ENCODE assay signal across 19 mouse cellular contexts in the genomic region with DNA sequence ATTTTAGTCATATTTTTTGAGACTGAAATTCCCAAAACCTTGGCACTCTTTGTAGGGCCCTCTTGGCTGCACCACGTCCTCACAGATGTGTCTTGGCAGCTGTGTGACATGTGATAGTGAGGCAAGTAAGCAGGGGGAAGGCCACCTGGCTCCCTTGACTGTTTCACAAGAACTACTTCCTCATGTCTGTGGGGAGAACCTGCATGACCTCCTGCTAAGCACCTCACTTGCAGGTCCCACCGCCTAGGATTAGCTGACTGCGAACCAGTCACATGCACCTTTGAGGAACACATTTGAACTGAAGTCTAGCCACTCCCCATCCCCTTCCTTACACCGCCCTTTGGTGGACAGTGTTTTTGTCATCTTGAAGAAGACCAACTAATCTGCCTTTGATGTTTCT. TPM values are rescaled to one million over a fixed set of nuclear protein-coding genes. Genes with fewer than 3 reads are reported as not detected.
DNase-seq lines count a peak whose midpoint lies in the region; ATAC-seq lines count a peak whose summit lies in the region.
"Had no signal": no experiment of that assay in that cellular context is flagged by ENCODE, and none has a peak within 500 bp of the region (broad histone marks: within the 10 kb centered on the region; RNA-seq: fewer than 3 reads in every experiment).

No protein-coding gene starts in this region.

- no peak overlapping the region for H3K4me3 ChIP-seq in intestine, embryonic 16.5 days (ENCODE audit: low read length)
- H3K4me3 ChIP-seq in midbrain, embryonic 11.5 days (ENCODE audit: low read depth, low read length), result no peak overlapping the region
- H3K4me3 ChIP-seq in hindbrain, embryonic 13.5 days, result no peak overlapping the region
- H3K4me3 ChIP-seq: forebrain, embryonic 12.5 days; limb, embryonic 12.5 days; liver, embryonic 15.5 days had no signal

- 65% methylated on average over 4 of the region's 4 CpGs for WGBS in intestine, embryonic 16.5 days
- WGBS in midbrain, embryonic 11.5 days, result 80% methylated on average over 4 of the region's 4 CpGs
- WGBS in hindbrain, embryonic 13.5 days, result 89% methylated on average over 4 of the region's 4 CpGs

- DNase-seq in B cell, adult 2 months, result peak; percentile 55 to 60
- peak; percentile 27 to 46 for DNase-seq in spleen, postnatal 36 days (ENCODE audit: low spot score in 2 of 2)
- peak; percentile 47 for DNase-seq in thymus, postnatal 14 days
- DNase-seq in kidney, postnatal 14 days, result no peak
- DNase-seq in midbrain, embryonic 11.5 days (ENCODE audit: low spot score, missing footprints), result no peak
- no peak for DNase-seq in layer of hippocampus, postnatal 36 days
- DNase-seq: adrenal gland, adult 2 months; cerebellum, postnatal 10 days; gastrocnemius, postnatal 14 days; kidney, adult 18-20 months; lung, postnatal 10 days; right cerebral cortex, postnatal 4 days had no signal

- H3K36me3 ChIP-seq in intestine, embryonic 16.5 days (ENCODE audit: control insufficient read depth, insufficient read depth, low read length), result no peaks in the 10 kb centered on the region
- H3K36me3 ChIP-seq in midbrain, embryonic 11.5 days (ENCODE audit: control insufficient read depth, insufficient read depth, low read length), result no peaks in the 10 kb centered on the region
- no peaks in the 10 kb centered on the region for H3K36me3 ChIP-seq in hindbrain, embryonic 13.5 days
- H3K36me3 ChIP-seq: forebrain, embryonic 12.5 days; G1E; limb, embryonic 12.5 days; liver, embryonic 15.5 days had no signal

- no peak overlapping the region for H3K27ac ChIP-seq in intestine, embryonic 16.5 days (ENCODE audit: low read length)
- H3K27ac ChIP-seq in midbrain, embryonic 11.5 days (ENCODE audit: low read depth, low read length), result no peak overlapping the region
- no peak overlapping the region for H3K27ac ChIP-seq in hindbrain, embryonic 13.5 days
- H3K27ac ChIP-seq: forebrain, embryonic 12.5 days; hindbrain, embryonic 14.5 days; limb, embryonic 12.5 days; liver, embryonic 15.5 days had no signal

- no peaks in the 10 kb centered on the region for H3K4me1 ChIP-seq in intestine, embryonic 16.5 days (ENCODE audit: control insufficient read depth, insufficient read depth, low read length)
- H3K4me1 ChIP-seq in midbrain, embryonic 11.5 days (ENCODE audit: control insufficient read depth, insufficient read depth, low read length), result no peaks in the 10 kb centered on the region
- H3K4me1 ChIP-seq in hindbrain, embryonic 13.5 days (replicated peaks), result no peaks in the 10 kb centered on the region
- H3K4me1 ChIP-seq: forebrain, embryonic 12.5 days; limb, embryonic 12.5 days had no signal

- ATAC-seq in intestine, embryonic 16.5 days, result peak; percentile 54; the same call in 1 of the 2 replicates
- ATAC-seq in midbrain, embryonic 11.5 days (ENCODE audit: low FRiP score), result no peak
- no peak for ATAC-seq in hindbrain, embryonic 13.5 days (ENCODE audit: low FRiP score)

- H3K27me3 ChIP-seq in intestine, embryonic 16.5 days (replicated peaks; ENCODE audit: control insufficient read depth, insufficient read depth, low read length), result no peaks in the 10 kb centered on the region
- H3K27me3 ChIP-seq in midbrain, embryonic 11.5 days (ENCODE audit: control insufficient read depth, insufficient read depth, low read length), result no peaks in the 10 kb centered on the region
- no peaks in the 10 kb centered on the region for H3K27me3 ChIP-seq in hindbrain, embryonic 13.5 days
- H3K27me3 ChIP-seq: forebrain, embryonic 12.5 days; limb, embryonic 12.5 days; liver, embryonic 15.5 days had no signal

- H3K9me3 ChIP-seq in intestine, embryonic 16.5 days (ENCODE audit: control insufficient read depth, low read length), result no peaks in the 10 kb centered on the region
- no peaks in the 10 kb centered on the region for H3K9me3 ChIP-seq in midbrain, embryonic 11.5 days (ENCODE audit: control insufficient read depth, low read length)
- no peaks in the 10 kb centered on the region for H3K9me3 ChIP-seq in hindbrain, embryonic 13.5 days
- H3K9me3 ChIP-seq: forebrain, embryonic 12.5 days; G1E; limb, embryonic 12.5 days; liver, embryonic 15.5 days had no signal

- H3K9ac ChIP-seq in intestine, embryonic 16.5 days (ENCODE audit: low read depth, low read length), result no peak overlapping the region
- H3K9ac ChIP-seq in midbrain, embryonic 11.5 days (ENCODE audit: low read length), result no peak overlapping the region
- H3K9ac ChIP-seq in hindbrain, embryonic 13.5 days, result no peak overlapping the region
- H3K9ac ChIP-seq: forebrain, embryonic 12.5 days; hindbrain, embryonic 14.5 days; limb, embryonic 12.5 days; liver, embryonic 15.5 days had no signal

- H3K4me2 ChIP-seq in intestine, embryonic 16.5 days (ENCODE audit: low read depth, low read length), result no peak overlapping the region
- H3K4me2 ChIP-seq in midbrain, embryonic 11.5 days, result no peak overlapping the region
- no peak overlapping the region for H3K4me2 ChIP-seq in hindbrain, embryonic 13.5 days
- H3K4me2 ChIP-seq: forebrain, embryonic 12.5 days; hindbrain, embryonic 14.5 days; limb, embryonic 12.5 days; liver, embryonic 15.5 days had no signal

RNA-seq across cellular contexts. Expression of a gene that starts 40.2 kb away (rescaled TPM):
- 63.0 and 77.2 TPM in 2 replicates for polyA plus RNA-seq in intestine, embryonic 16.5 days (2015; fragmentation: Nextera tagmentation; extraction: Ambion mirVana)
- polyA plus RNA-seq in midbrain, embryonic 11.5 days (2014; fragmentation: Nextera tagmentation; extraction: Ambion mirVana), result 29.1 and 31.7 TPM in 2 replicates
- polyA plus RNA-seq in hindbrain, embryonic 13.5 days (2015; fragmentation: Nextera tagmentation; extraction: Ambion mirVana), result 23.1 and 23.3 TPM in 2 replicates
- total RNA-seq in layer of hippocampus, postnatal 36 days (2021), result 10 to 100 TPM; 22.6 to 25.4 TPM

Comparison
In these comparisons a context has a peak if more than half of its experiments do, and no peak if none do; other contexts are left out.
1. DNase-seq: peak in B cell, adult 2 months (2 of 2), spleen, postnatal 36 days (2 of 2) and thymus, postnatal 14 days (single experiment); none in kidney, postnatal 14 days (single experiment), midbrain, embryonic 11.5 days (single experiment) and layer of hippocampus, postnatal 36 days (0 of 2).